Mouse (Mus musculus) liver, embryonic 15.5 days (tissue): Measurements from ENCODE around the gene Rgl1. TPM values are rescaled to one million over a fixed set of nuclear protein-coding genes. Genes with fewer than 3 reads are reported as not detected.

Experiments used
- ATAC-seq: fragments of 200-750 bp; cut with Nextera tagmentation; 2 replicates; pipeline ENCODE4 v1.8.0; 2017; ENCODE audit warnings: moderate number of reproducible peaks, mild to moderate bottlenecking, moderate library complexity; ENCODE audit not compliant: insufficient read depth
- H3K27ac ChIP-seq: fragments of 300-500 bp; sonication (generic); replicated peaks from 2 replicates; pipeline ENCODE4 v1.5.1; 2015; ENCODE audit warnings: mild to moderate bottlenecking, inconsistent platforms
- H3K27me3 ChIP-seq: fragments of 300-500 bp; sonication (generic); 2 replicates; pipeline ENCODE4 v1.6.1; 2015; ENCODE audit warnings: mild to moderate bottlenecking, inconsistent platforms
- H3K36me3 ChIP-seq: fragments of 300-500 bp; sonication (generic); replicated peaks from 2 replicates; pipeline ENCODE4 v1.6.1; 2015; ENCODE audit warnings: moderate library complexity, mild to moderate bottlenecking, inconsistent platforms
- H3K4me1 ChIP-seq: fragments of 300-500 bp; sonication (generic); replicated peaks from 2 replicates; pipeline ENCODE4 v1.6.1; 2015; ENCODE audit warnings: inconsistent platforms
- H3K4me2 ChIP-seq: fragments of 300-500 bp; sonication (generic); 2 replicates; pipeline ENCODE4 v1.6.1; 2015; ENCODE audit warnings: moderate library complexity, mild to moderate bottlenecking, inconsistent platforms
- H3K4me3 ChIP-seq: fragments of 300-500 bp; sonication (generic); replicated peaks from 2 replicates; pipeline ENCODE4 v1.5.1; 2015; ENCODE audit warnings: mild to moderate bottlenecking, inconsistent platforms
- H3K9ac ChIP-seq: fragments of 300-500 bp; sonication (generic); 2 replicates; pipeline ENCODE4 v1.6.1; 2015; ENCODE audit warnings: moderate library complexity, mild to moderate bottlenecking, inconsistent platforms
- H3K9me3 ChIP-seq: fragments of 300-500 bp; sonication (generic); replicated peaks from 2 replicates; pipeline ENCODE4 v1.6.1; 2016; ENCODE audit warnings: inconsistent platforms
- WGBS: fragments of 180-500 bp; shearing (Covaris S2); methylation state at CpG from one replicate; pipeline ENCODE4 v1.1.7; 2015; ENCODE audit warnings: mixed read lengths; ENCODE audit not compliant: insufficient replicate concordance; 5-methylcytosine and 5-hydroxymethylcytosine counted together
- polyA plus RNA-seq: library from polyadenylated mRNA; unstranded; fragments of >200 nt; fragmentation: Nextera tagmentation; extraction: Ambion mirVana; gene quantifications from 2 replicates; pipeline ENCODE4 v1.2.1, GENCODE M21; 2015

Gene Rgl1
- polyA plus RNA-seq, 1 experiment from 2014 or later, result 13.0 TPM

- Histone ChIP-seq H3K27me3 (no peaks in the 10 kb centered on the region), H3K9me3 (no peaks in the 10 kb centered on the region), H3K9ac (no peak overlapping the region), H3K36me3 (no peaks in the 10 kb centered on the region), H3K4me3 (no peak overlapping the region), H3K27ac (peak overlapping the region; percentile 97), H3K4me1 (peaks cover 64% of the 10 kb centered on the region), H3K4me2 (no peak overlapping the region)
- WGBS, result 13% methylated on average over 5 of the region's 5 CpGs
- ATAC-seq, result no peak
Measured at GRCm38 (mm10) chr1:152594690-152595089, 171.5 kb downstream of the Rgl1 start.

GRCm38 (mm10) chr1:152593831-152594549, 172.2 kb downstream of the Rgl1 start:
- ATAC-seq, result no peak
- 0 out of 2 replicates have a peak overlapping the region, but pooled peaks have one; percentile 12 for H3K9ac ChIP-seq
- H3K27ac ChIP-seq, result peak overlapping the region; percentile 97
- WGBS, result 63% methylated on average over 9 of the region's 9 CpGs
- H3K4me3 ChIP-seq, result no peak overlapping the region
- H3K4me1 ChIP-seq, result peaks cover 57% of the 10 kb centered on the region
- H3K9me3 ChIP-seq, result no peaks in the 10 kb centered on the region
- H3K4me2 ChIP-seq, result peak overlapping the region; percentile 78
- peaks cover 3% of the 10 kb centered on the region; the same call in 1 of the 2 replicates for H3K27me3 ChIP-seq
- H3K36me3 ChIP-seq, result no peaks in the 10 kb centered on the region

- Histone ChIP-seq H3K27me3 (peaks cover 5% of the 10 kb centered on the region), H3K36me3 (no peaks in the 10 kb centered on the region), H3K4me3 (peak overlapping the region; percentile 46), H3K27ac (peak overlapping the region; percentile 97), H3K4me2 (peak overlapping the region; percentile 78), H3K4me1 (peaks cover 56% of the 10 kb centered on the region), H3K9me3 (no peaks in the 10 kb centered on the region), H3K9ac (0 out of 2 replicates have a peak overlapping the region, but pooled peaks have one; percentile 61)
- 65% methylated on average over 7 of the region's 7 CpGs for WGBS
- peak; percentile 55 for ATAC-seq
Measured at GRCm38 (mm10) chr1:152593382-152593781, 172.8 kb downstream of the Rgl1 start.

GRCm38 (mm10) chr1:152592609-152593008, 173.5 kb downstream of the Rgl1 start:
- Histone ChIP-seq H3K9ac (peak overlapping the region; percentile 61), H3K4me1 (peaks cover 56% of the 10 kb centered on the region), H3K9me3 (no peaks in the 10 kb centered on the region), H3K36me3 (no peaks in the 10 kb centered on the region), H3K4me3 (peak overlapping the region; percentile 46), H3K27ac (peak overlapping the region; percentile 97), H3K4me2 (peak overlapping the region; percentile 78), H3K27me3 (peaks cover 12% of the 10 kb centered on the region)
- ATAC-seq, result peak; percentile 99
- WGBS, result 21% methylated on average over 6 of the region's 6 CpGs

GRCm38 (mm10) chr1:152591746-152592498, 174.2 kb downstream of the Rgl1 start:
- Histone ChIP-seq H3K4me3 (peak overlapping the region; percentile 41), H3K9me3 (no peaks in the 10 kb centered on the region), H3K27me3 (peaks cover 19% of the 10 kb centered on the region), H3K36me3 (no peaks in the 10 kb centered on the region), H3K27ac (peak overlapping the region; percentile 97), H3K9ac (peak overlapping the region; percentile 25), H3K4me2 (peak overlapping the region; percentile 78), H3K4me1 (peaks cover 56% of the 10 kb centered on the region)
- 62% methylated on average over 14 of the region's 15 CpGs for WGBS
- ATAC-seq, result peak; percentile 84

- Histone ChIP-seq H3K4me1 (peaks cover 50% of the 10 kb centered on the region), H3K4me2 (no peak overlapping the region), H3K9ac (no peak overlapping the region), H3K27me3 (peaks cover 35% of the 10 kb centered on the region), H3K4me3 (no peak overlapping the region), H3K27ac (no peak overlapping the region), H3K36me3 (peaks cover 5% of the 10 kb centered on the region; the same call in 1 of the 2 replicates), H3K9me3 (no peaks in the 10 kb centered on the region)
- WGBS, result 87% methylated on average over 5 of the region's 5 CpGs
- ATAC-seq, result no peak
Measured at GRCm38 (mm10) chr1:152590321-152590720, 175.8 kb downstream of the Rgl1 start.

- Histone ChIP-seq H3K27me3 (peaks cover 43% of the 10 kb centered on the region), H3K36me3 (peaks cover 5% of the 10 kb centered on the region; the same call in 1 of the 2 replicates), H3K4me2 (no peak overlapping the region), H3K9ac (no peak overlapping the region), H3K9me3 (no peaks in the 10 kb centered on the region), H3K27ac (no peak overlapping the region), H3K4me1 (peaks cover 44% of the 10 kb centered on the region), H3K4me3 (no peak overlapping the region)
- WGBS, result 55% methylated on average over 9 of the region's 9 CpGs
- no peak for ATAC-seq
Measured at GRCm38 (mm10) chr1:152589331-152589935, 176.7 kb downstream of the Rgl1 start.

GRCm38 (mm10) chr1:152587431-152587830, 178.7 kb downstream of the Rgl1 start:
- WGBS, result 57% methylated on average over 3 of the region's 3 CpGs
- ATAC-seq, result no peak
- no peak overlapping the region for H3K9ac ChIP-seq

GRCm38 (mm10) chr1:152585385-152585984, 180.7 kb downstream of the Rgl1 start:
- ATAC-seq, result no peak
- Histone ChIP-seq H3K4me1 (peaks cover 6% of the 10 kb centered on the region), H3K27me3 (peaks cover 65% of the 10 kb centered on the region), H3K4me2 (no peak overlapping the region), H3K9me3 (no peaks in the 10 kb centered on the region), H3K36me3 (peaks cover 5% of the 10 kb centered on the region; the same call in 1 of the 2 replicates), H3K27ac (no peak overlapping the region), H3K4me3 (no peak overlapping the region), H3K9ac (no peak overlapping the region)
- WGBS, result 14% methylated on average over 7 of the region's 7 CpGs

More at GRCm38 (mm10) chr1:152587431-152587830, 178.7 kb downstream of the Rgl1 start:
- Histone ChIP-seq H3K4me1 (peaks cover 24% of the 10 kb centered on the region), H3K9me3 (no peaks in the 10 kb centered on the region), H3K4me3 (no peak overlapping the region), H3K27me3 (peaks cover 56% of the 10 kb centered on the region), H3K27ac (no peak overlapping the region), H3K36me3 (peaks cover 5% of the 10 kb centered on the region; the same call in 1 of the 2 replicates), H3K4me2 (no peak overlapping the region)

GRCm38 (mm10) chr1:152584933-152585332, 181.2 kb downstream of the Rgl1 start:
- Histone ChIP-seq H3K9me3 (no peaks in the 10 kb centered on the region), H3K9ac (no peak overlapping the region), H3K4me2 (no peak overlapping the region), H3K4me1 (0 out of 2 replicates have a peak, but pooled peaks cover 3% of the 10 kb centered on the region), H3K4me3 (no peak overlapping the region), H3K27ac (no peak overlapping the region), H3K27me3 (peaks cover 69% of the 10 kb centered on the region), H3K36me3 (peaks cover 5% of the 10 kb centered on the region; the same call in 1 of the 2 replicates)
- no peak for ATAC-seq
- 28% methylated on average over 8 of the region's 8 CpGs for whole genome bisulfite sequencing
